Mouse (Mus musculus) stomach, embryonic 16.5 days (tissue): ENCODE measurements around the gene Mmp2. TPM values are rescaled to one million over a fixed set of nuclear protein-coding genes. Genes with fewer than 3 reads are reported as not detected.
A peak's percentile ranks its signal among the peaks of the same experiment; 100 is the strongest.

Experiments
- ATAC-seq: fragments of 200-750 bp; cut with Nextera tagmentation; 2 replicates; pipeline ENCODE4 v1.8.0; 2017; ENCODE audit warnings: moderate number of reproducible peaks, moderate TSS enrichment; ENCODE audit not compliant: insufficient read depth, low FRiP score
- H3K27ac ChIP-seq: fragments of 300-500 bp; sonication (generic); 2 replicates; pipeline ENCODE4 v1.5.1; 2014; ENCODE audit warnings: low read length
- H3K27me3 ChIP-seq: fragments of 300-500 bp; sonication (generic); 2 replicates; pipeline ENCODE4 v1.6.1; 2014; ENCODE audit warnings: low read length, control low read depth, mixed read lengths; ENCODE audit not compliant: control insufficient read depth, insufficient read depth
- H3K36me3 ChIP-seq: fragments of 300-500 bp; sonication (generic); 2 replicates; pipeline ENCODE4 v1.6.1; 2014; ENCODE audit warnings: low read length; ENCODE audit not compliant: control insufficient read depth, insufficient read depth
- H3K4me1 ChIP-seq: fragments of 300-500 bp; sonication (generic); 2 replicates; pipeline ENCODE4 v1.6.1; 2014; ENCODE audit warnings: low read length, control low read depth, mixed read lengths; ENCODE audit not compliant: control insufficient read depth, insufficient read depth
- H3K4me2 ChIP-seq: fragments of 300-500 bp; sonication (generic); 2 replicates; pipeline ENCODE4 v1.6.1; 2014; ENCODE audit warnings: low read depth, low read length, mixed read lengths
- H3K4me3 ChIP-seq: fragments of 300-500 bp; sonication (generic); replicated peaks from 2 replicates; pipeline ENCODE4 v1.5.1; 2014; ENCODE audit warnings: mild to moderate bottlenecking, low read length
- H3K9ac ChIP-seq: fragments of 300-500 bp; sonication (generic); 2 replicates; pipeline ENCODE4 v1.6.1; 2014; ENCODE audit warnings: low read length
- H3K9me3 ChIP-seq: fragments of 300-500 bp; sonication (generic); replicated peaks from 2 replicates; pipeline ENCODE4 v1.6.1; 2016; ENCODE audit warnings: low read length, control low read depth; ENCODE audit not compliant: control insufficient read depth
- WGBS: fragments of 180-500 bp; shearing (Covaris S2); extraction: QIAGEN DNeasy Blood & Tissue Kit; methylation state at CpG from one replicate; pipeline ENCODE4 v1.1.7; 2014; 5-methylcytosine and 5-hydroxymethylcytosine counted together
- polyA plus RNA-seq: library from polyadenylated mRNA; unstranded; fragments of >200 nt; fragmentation: Nextera tagmentation; extraction: Ambion mirVana; gene quantifications from 2 replicates; pipeline ENCODE4 v1.2.1, GENCODE M21; 2015

The Mmp2 gene
- polyA plus RNA-seq, 1 experiment from 2014 or later: 149 TPM

DNA sequence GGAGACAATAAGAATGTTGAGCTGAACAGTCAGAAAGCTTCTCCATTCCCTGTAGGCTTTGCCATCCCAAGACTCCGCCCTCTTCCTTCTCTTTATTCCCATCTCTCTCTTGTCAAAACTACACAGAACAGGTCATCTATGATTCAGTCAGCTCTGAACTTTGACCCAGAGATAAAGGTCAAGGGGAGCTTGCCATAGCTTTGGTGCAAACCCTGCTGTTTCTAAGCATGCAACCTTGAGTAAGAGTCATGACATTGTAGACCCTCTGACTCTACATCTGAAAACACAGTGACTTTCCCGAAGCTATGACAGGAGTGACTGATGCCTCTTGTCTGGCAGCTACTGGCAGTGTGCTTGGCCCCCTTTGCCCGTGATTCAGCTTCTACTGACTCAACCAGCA is 24.5 kb upstream of the Mmp2 start:
- Histone ChIP-seq H3K36me3 (no peaks in the 10 kb centered on the region), H3K9me3 (no peaks in the 10 kb centered on the region), H3K27me3 (no peaks in the 10 kb centered on the region), H3K4me3 (no peak overlapping the region), H3K9ac (no peak overlapping the region), H3K4me1 (no peaks in the 10 kb centered on the region), H3K4me2 (no peak overlapping the region), H3K27ac (no peak overlapping the region)
- ATAC-seq: no peak
- 71% methylated on average over 3 of the region's 3 CpGs for WGBS

- Histone ChIP-seq H3K4me1 (no peaks in the 10 kb centered on the region), H3K27ac (no peak overlapping the region), H3K4me3 (no peak overlapping the region), H3K27me3 (no peaks in the 10 kb centered on the region), H3K9me3 (no peaks in the 10 kb centered on the region), H3K9ac (no peak overlapping the region), H3K36me3 (no peaks in the 10 kb centered on the region), H3K4me2 (no peak overlapping the region)
- 79% methylated on average over 2 of the region's 2 CpGs for WGBS
- ATAC-seq: no peak
Observed at GRCm38 (mm10) chr8:92812773-92813172, 14.3 kb upstream of the Mmp2 start.

- Histone ChIP-seq H3K4me2 (no peak overlapping the region), H3K9me3 (no peaks in the 10 kb centered on the region), H3K9ac (no peak overlapping the region), H3K4me3 (no peak overlapping the region), H3K36me3 (no peaks in the 10 kb centered on the region), H3K4me1 (no peaks in the 10 kb centered on the region), H3K27ac (no peak overlapping the region), H3K27me3 (no peaks in the 10 kb centered on the region)
- no peak for ATAC-seq
- 84% methylated on average over 5 of the region's 5 CpGs for WGBS
Observed at GRCm38 (mm10) chr8:92815661-92816060, 11.4 kb upstream of the Mmp2 start.

DNA sequence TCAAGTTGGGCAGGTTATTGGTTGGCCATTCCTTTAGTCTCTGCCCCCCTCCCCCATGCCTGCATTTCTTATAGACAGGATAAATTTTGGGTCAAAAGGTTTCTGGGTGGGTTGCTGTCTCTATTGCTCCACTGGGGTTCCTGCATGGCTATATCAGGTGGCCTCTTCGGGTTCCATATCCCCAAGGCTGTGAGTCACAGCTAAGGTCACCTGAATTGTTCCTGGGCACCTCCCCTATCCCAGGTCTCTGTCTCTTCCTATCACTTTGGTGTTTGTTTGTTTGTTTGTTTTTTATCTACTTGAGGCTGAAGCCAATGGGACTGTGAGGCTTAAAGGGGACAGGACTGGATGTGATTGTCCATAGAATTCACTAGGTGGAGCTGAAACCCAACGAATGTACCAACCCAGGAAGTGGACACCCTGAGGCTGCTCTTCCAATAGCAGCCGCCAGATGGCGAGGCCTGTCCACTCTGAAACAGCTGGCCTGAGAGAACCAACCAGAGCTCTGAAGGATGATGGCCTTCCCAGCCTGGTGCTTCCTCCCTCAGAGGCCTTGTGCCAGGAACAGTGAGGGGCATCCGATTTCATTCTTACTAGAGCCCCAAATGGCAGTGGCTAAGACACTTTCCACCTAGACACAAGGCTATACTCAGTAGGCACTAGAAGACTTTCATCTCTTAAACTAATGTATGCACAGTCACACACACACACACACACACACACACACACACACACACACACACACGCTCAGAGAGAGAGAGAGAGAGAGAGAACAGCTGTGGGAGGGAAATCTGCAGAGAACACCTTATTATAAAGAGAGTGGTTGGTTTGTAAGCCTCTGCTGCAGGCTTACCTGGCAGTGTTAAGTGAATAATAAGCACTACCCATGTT is 8.9 kb upstream of the Mmp2 start:
- ATAC-seq: peak; percentile 78
- no peaks in the 10 kb centered on the region for H3K9me3 ChIP-seq

DNA sequence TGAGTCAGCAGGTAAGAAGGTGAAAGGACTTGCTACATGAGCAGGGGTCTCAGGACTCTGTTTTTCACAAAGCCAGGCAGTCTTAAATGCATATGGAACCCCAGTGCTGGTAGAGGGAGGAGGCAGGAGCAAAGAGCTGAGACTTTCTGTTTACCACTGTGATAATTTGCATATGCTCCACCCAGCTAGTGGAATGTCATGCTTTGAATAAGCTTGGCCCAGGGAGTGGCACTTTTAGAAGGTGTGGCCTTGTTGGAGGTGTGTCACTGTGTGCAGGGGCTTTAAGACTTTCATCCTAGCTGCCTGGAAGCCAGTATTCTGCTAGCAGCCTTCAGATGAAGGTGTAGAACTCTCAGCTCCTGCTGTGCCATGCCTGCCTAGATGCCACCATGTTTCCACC is 5.9 kb upstream of the Mmp2 start:
- ATAC-seq: no peak; the same call in 1 of the 2 replicates
- Histone ChIP-seq H3K36me3 (no peaks in the 10 kb centered on the region), H3K9me3 (no peaks in the 10 kb centered on the region), H3K27ac (no peak overlapping the region), H3K4me1 (no peaks in the 10 kb centered on the region), H3K4me3 (no peak overlapping the region), H3K4me2 (no peak overlapping the region), H3K9ac (no peak overlapping the region), H3K27me3 (no peaks in the 10 kb centered on the region)

More for the DNA sequence above, 8.9 kb upstream of the Mmp2 start:
- no peaks in the 10 kb centered on the region for H3K4me1 ChIP-seq
- H3K27me3 ChIP-seq: no peaks in the 10 kb centered on the region
- no peaks in the 10 kb centered on the region for H3K36me3 ChIP-seq
- no peak overlapping the region for H3K27ac ChIP-seq
- no peak overlapping the region for H3K4me3 ChIP-seq
- no peak overlapping the region for H3K4me2 ChIP-seq
- WGBS: 16% methylated on average over 6 of the region's 6 CpGs
- H3K9ac ChIP-seq: no peak overlapping the region

DNA sequence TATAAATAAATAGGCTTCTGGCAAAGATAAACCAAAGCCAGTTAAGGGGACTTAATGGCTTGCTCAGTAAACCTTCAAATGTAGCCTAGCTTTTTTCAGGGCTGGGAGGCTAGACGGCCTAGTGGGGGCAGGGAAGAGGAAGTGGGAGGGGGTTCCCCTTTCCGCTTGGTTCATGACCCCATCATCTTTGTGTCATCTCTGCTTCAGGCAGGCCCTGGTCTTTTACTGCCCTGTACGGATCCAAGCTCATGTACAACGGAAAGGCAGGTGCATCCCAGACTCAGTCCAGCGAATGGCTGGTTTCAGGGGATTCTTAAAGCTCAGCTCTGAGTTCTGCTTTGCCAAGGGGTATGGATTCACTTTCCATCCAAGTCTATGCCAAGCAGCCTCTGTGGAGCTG is 4.7 kb upstream of the Mmp2 start:
- H3K4me2 ChIP-seq: no peak overlapping the region
- ATAC-seq: no peak
- H3K27ac ChIP-seq: no peak overlapping the region
- peaks cover 7% of the 10 kb centered on the region for H3K4me1 ChIP-seq
- no peak overlapping the region for H3K4me3 ChIP-seq
- H3K27me3 ChIP-seq: no peaks in the 10 kb centered on the region
- H3K9ac ChIP-seq: no peak overlapping the region
- no peaks in the 10 kb centered on the region for H3K9me3 ChIP-seq
- 48% methylated on average over 5 of the region's 5 CpGs for WGBS
- no peaks in the 10 kb centered on the region for H3K36me3 ChIP-seq

DNA sequence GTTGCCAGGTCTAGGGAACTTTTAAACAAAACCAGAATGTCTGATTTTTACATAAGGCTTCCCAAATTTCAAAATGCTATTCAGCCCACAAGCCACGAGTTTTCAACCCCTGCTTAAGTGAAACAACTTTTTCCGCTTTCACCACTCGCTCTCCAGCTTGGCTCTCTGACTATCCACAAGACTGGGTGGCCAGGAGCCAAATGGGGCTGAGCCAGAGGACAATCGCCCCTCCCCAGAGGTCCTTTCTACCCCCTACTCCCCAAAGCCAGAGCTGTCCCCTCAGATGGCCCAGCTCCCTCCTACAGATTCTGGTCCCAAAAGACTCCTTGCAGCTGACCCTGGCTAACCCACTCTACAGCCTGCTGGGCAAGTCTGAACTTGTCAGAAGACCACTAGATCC is 1.1 kb upstream of the Mmp2 start:
- no peak for ATAC-seq
- Histone ChIP-seq H3K4me2 (no peak overlapping the region), H3K9ac (no peak overlapping the region), H3K36me3 (no peaks in the 10 kb centered on the region), H3K4me1 (peaks cover 19% of the 10 kb centered on the region), H3K4me3 (no peak overlapping the region), H3K27ac (no peak overlapping the region), H3K9me3 (no peaks in the 10 kb centered on the region), H3K27me3 (no peaks in the 10 kb centered on the region; the same call in 1 of the 2 replicates)
- WGBS: 40% methylated on average over 4 of the region's 4 CpGs

DNA sequence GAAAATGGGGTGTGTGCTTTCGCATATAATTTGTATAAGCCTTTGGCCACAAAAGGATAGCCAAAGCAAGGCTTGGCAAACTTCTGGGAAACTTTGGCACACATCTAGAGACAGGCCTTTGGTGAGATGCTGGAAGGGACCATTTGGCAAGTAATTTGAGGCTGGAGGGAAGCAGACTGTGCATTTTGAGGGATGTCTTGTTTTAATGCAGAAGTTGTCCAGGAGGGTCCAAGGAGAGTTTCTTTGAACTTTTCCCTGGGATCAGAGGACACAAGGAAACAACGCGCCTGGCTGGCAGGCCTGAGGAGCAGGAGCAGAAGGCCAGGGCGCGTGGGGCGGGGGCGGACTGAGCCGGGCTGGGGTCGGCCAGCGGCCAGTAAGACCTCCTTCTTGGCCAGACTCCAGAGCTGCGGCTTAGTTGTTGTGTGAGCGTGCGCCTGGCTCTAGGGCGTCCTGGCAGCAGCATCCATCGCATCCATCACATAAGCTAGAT is 1.2 kb downstream of the Mmp2 start:
- Histone ChIP-seq H3K36me3 (no peaks in the 10 kb centered on the region), H3K4me1 (peaks cover 19% of the 10 kb centered on the region), H3K9me3 (no peaks in the 10 kb centered on the region), H3K27ac (peak overlapping the region; percentile 95), H3K9ac (peak overlapping the region; percentile 79), H3K27me3 (no peaks in the 10 kb centered on the region; the same call in 1 of the 2 replicates), H3K4me3 (peak overlapping the region; percentile 56), H3K4me2 (peak overlapping the region; percentile 64)
- 29% methylated on average over 15 of the region's 15 CpGs for WGBS
- ATAC-seq: peak; percentile 65

GRCm38 (mm10) chr8:92834065-92834731 is 7.1 kb downstream of the Mmp2 start:
- Histone ChIP-seq H3K4me1 (no peaks in the 10 kb centered on the region), H3K27ac (no peak overlapping the region), H3K4me3 (no peak overlapping the region), H3K9me3 (no peaks in the 10 kb centered on the region), H3K27me3 (no peaks in the 10 kb centered on the region), H3K36me3 (no peaks in the 10 kb centered on the region), H3K4me2 (no peak overlapping the region), H3K9ac (no peak overlapping the region)
- no peak for ATAC-seq
- WGBS: 40% methylated on average over 5 of the region's 5 CpGs
